Mouse (Mus musculus): ENCODE data around the gene Mrpl45. TPM values are rescaled to one million over a fixed set of nuclear protein-coding genes. Genes with fewer than 3 reads are reported as not detected.
"Not testable (repeated sequence)": the region's sequence is repeated elsewhere in the genome, so short reads cannot be mapped to it uniquely, and the experiment has no call there.

Gene Mrpl45
- polyA plus RNA-seq, 1 experiment from 2014 or later, result 50.1 TPM

- Histone ChIP-seq H3K4me1 (no peaks in the 10 kb centered on the region), H3K9me3 (no peaks in the 10 kb centered on the region), H3K9ac (no peak overlapping the region), H3K27ac (no peak overlapping the region), H3K27me3 (no peaks in the 10 kb centered on the region), H3K4me3 (no peak overlapping the region), H3K36me3 (no peaks in the 10 kb centered on the region), H3K4me2 (no peak overlapping the region)
- WGBS, result 94% methylated on average over 2 of the region's 2 CpGs
- ATAC-seq (ENCODE audit: insufficient number of reproducible peaks, insufficient read depth, low FRiP score, low TSS enrichment, low read depth), result no peak
Observed at GRCm38 (mm10) chr11:97299939-97300338, 15.6 kb upstream of the Mrpl45 start.

GRCm38 (mm10) chr11:97301406-97301805 lies 14.1 kb upstream of the Mrpl45 start:
- H3K27ac ChIP-seq, result no peak overlapping the region
- H3K27me3 ChIP-seq, result no peaks in the 10 kb centered on the region
- no peak overlapping the region for H3K9ac ChIP-seq
- no peak for ATAC-seq (ENCODE audit: insufficient number of reproducible peaks, insufficient read depth, low FRiP score, low TSS enrichment, low read depth)
- no peaks in the 10 kb centered on the region for H3K36me3 ChIP-seq
- no peaks in the 10 kb centered on the region for H3K9me3 ChIP-seq
- WGBS, result 90% methylated on average over 16 of the region's 16 CpGs
- no peak overlapping the region for H3K4me2 ChIP-seq
- no peaks in the 10 kb centered on the region for H3K4me1 ChIP-seq
- H3K4me3 ChIP-seq, result no peak overlapping the region

- Histone ChIP-seq H3K4me3 (no peak overlapping the region), H3K4me1 (no peaks in the 10 kb centered on the region), H3K36me3 (no peaks in the 10 kb centered on the region), H3K9ac (no peak overlapping the region), H3K27ac (0 out of 2 replicates have a peak overlapping the region, but pooled peaks have one; percentile 62), H3K9me3 (no peaks in the 10 kb centered on the region), H3K4me2 (no peak overlapping the region), H3K27me3 (no peaks in the 10 kb centered on the region)
- WGBS, result 39% methylated on average over 7 of the region's 7 CpGs
- ATAC-seq (ENCODE audit: insufficient number of reproducible peaks, insufficient read depth, low FRiP score, low TSS enrichment, low read depth), result no peak
Observed at GRCm38 (mm10) chr11:97302231-97302781, 13.2 kb upstream of the Mrpl45 start.

- H3K27ac ChIP-seq, result no peak overlapping the region
- no peak for ATAC-seq (ENCODE audit: insufficient number of reproducible peaks, insufficient read depth, low FRiP score, low TSS enrichment, low read depth)
- peaks cover 6% of the 10 kb centered on the region for H3K4me1 ChIP-seq
- no peak overlapping the region for H3K4me3 ChIP-seq
- no peak overlapping the region for H3K9ac ChIP-seq
- no peaks in the 10 kb centered on the region for H3K27me3 ChIP-seq
- no peak overlapping the region for H3K4me2 ChIP-seq
- no peaks in the 10 kb centered on the region for H3K36me3 ChIP-seq
- H3K9me3 ChIP-seq, result no peaks in the 10 kb centered on the region
- 69% methylated on average over 5 of the region's 5 CpGs for WGBS
Observed at GRCm38 (mm10) chr11:97304631-97305030, 10.9 kb upstream of the Mrpl45 start.

- Histone ChIP-seq H3K27ac (no peak overlapping the region), H3K4me2 (no peak overlapping the region), H3K9ac (no peak overlapping the region), H3K36me3 (no peaks in the 10 kb centered on the region), H3K9me3 (no peaks in the 10 kb centered on the region), H3K27me3 (no peaks in the 10 kb centered on the region), H3K4me3 (no peak overlapping the region), H3K4me1 (peaks cover 23% of the 10 kb centered on the region)
- ATAC-seq (ENCODE audit: insufficient number of reproducible peaks, insufficient read depth, low FRiP score, low TSS enrichment, low read depth), result no peak
- 90% methylated on average over 11 of the region's 11 CpGs for WGBS
Observed at GRCm38 (mm10) chr11:97307294-97308069, 8.0 kb upstream of the Mrpl45 start.

GRCm38 (mm10) chr11:97308806-97309450 lies 6.6 kb upstream of the Mrpl45 start:
- WGBS, result 43% methylated on average over 3 of the region's 3 CpGs
- H3K9me3 ChIP-seq, result no peaks in the 10 kb centered on the region

GRCm38 (mm10) chr11:97309451-97309836 lies 6.1 kb upstream of the Mrpl45 start:
- Histone ChIP-seq H3K4me2 (peak overlapping the region; percentile 78), H3K36me3 (no peaks in the 10 kb centered on the region), H3K4me1 (peaks cover 23% of the 10 kb centered on the region), H3K27me3 (no peaks in the 10 kb centered on the region), H3K9me3 (no peaks in the 10 kb centered on the region), H3K9ac (peak overlapping the region; percentile 69), H3K4me3 (peak overlapping the region; percentile 39), H3K27ac (peak overlapping the region; percentile 73)
- ATAC-seq (ENCODE audit: insufficient number of reproducible peaks, insufficient read depth, low FRiP score, low TSS enrichment, low read depth), result no peak
- WGBS, result 2% methylated on average over 9 of the region's 9 CpGs

More at GRCm38 (mm10) chr11:97308806-97309450, 6.6 kb upstream of the Mrpl45 start:
- ATAC-seq (ENCODE audit: insufficient number of reproducible peaks, insufficient read depth, low FRiP score, low TSS enrichment, low read depth), result no peak
- Histone ChIP-seq H3K36me3 (no peaks in the 10 kb centered on the region), H3K4me3 (peak overlapping the region; percentile 39), H3K27ac (peak overlapping the region; percentile 73; the same call in 1 of the 2 replicates), H3K4me2 (peak overlapping the region; percentile 78), H3K4me1 (peaks cover 23% of the 10 kb centered on the region), H3K9ac (peak overlapping the region; percentile 69; the same call in 1 of the 2 replicates), H3K27me3 (no peaks in the 10 kb centered on the region)

GRCm38 (mm10) chr11:97309911-97310571 lies 5.5 kb upstream of the Mrpl45 start:
- Histone ChIP-seq H3K27me3 (no peaks in the 10 kb centered on the region), H3K36me3 (no peaks in the 10 kb centered on the region), H3K4me3 (peak overlapping the region; percentile 39), H3K27ac (peak overlapping the region; percentile 73), H3K4me2 (peak overlapping the region; percentile 78), H3K4me1 (peaks cover 23% of the 10 kb centered on the region), H3K9ac (peak overlapping the region; percentile 69), H3K9me3 (no peaks in the 10 kb centered on the region)
- ATAC-seq (ENCODE audit: insufficient number of reproducible peaks, insufficient read depth, low FRiP score, low TSS enrichment, low read depth), result peak; percentile 73; the same call in 1 of the 2 replicates
- WGBS, result under 1% methylated on average over 25 of the region's 25 CpGs

- under 1% methylated on average over 18 of the region's 18 CpGs for WGBS
- Histone ChIP-seq H3K9ac (peak overlapping the region; percentile 66), H3K36me3 (no peaks in the 10 kb centered on the region), H3K27ac (peak overlapping the region; percentile 79), H3K4me1 (peaks cover 23% of the 10 kb centered on the region), H3K4me2 (peak overlapping the region; percentile 78), H3K9me3 (no peaks in the 10 kb centered on the region), H3K27me3 (no peaks in the 10 kb centered on the region), H3K4me3 (peak overlapping the region; percentile 39)
- ATAC-seq (ENCODE audit: insufficient number of reproducible peaks, insufficient read depth, low FRiP score, low TSS enrichment, low read depth), result no peak
Observed at GRCm38 (mm10) chr11:97310895-97311631, 4.5 kb upstream of the Mrpl45 start.

- ATAC-seq (ENCODE audit: insufficient number of reproducible peaks, insufficient read depth, low FRiP score, low TSS enrichment, low read depth); H3K27me3 ChIP-seq; H3K4me3 ChIP-seq; H3K9me3 ChIP-seq; H3K4me2 ChIP-seq; H3K36me3 ChIP-seq; H3K27ac ChIP-seq; H3K9ac ChIP-seq: not testable (repeated sequence)
- 94% methylated on average over 1 of the region's 1 CpGs for WGBS
- peaks cover 28% of the 10 kb centered on the region for H3K4me1 ChIP-seq
Observed at GRCm38 (mm10) chr11:97312871-97313270, 2.6 kb upstream of the Mrpl45 start.

GRCm38 (mm10) chr11:97314110-97314509 lies 1.4 kb upstream of the Mrpl45 start:
- no peak for ATAC-seq (ENCODE audit: insufficient number of reproducible peaks, insufficient read depth, low FRiP score, low TSS enrichment, low read depth)
- H3K27ac ChIP-seq, result no peak overlapping the region
- 95% methylated on average over 3 of the region's 3 CpGs for WGBS

More at GRCm38 (mm10) chr11:97314110-97314509, 1.4 kb upstream of the Mrpl45 start:
- Histone ChIP-seq H3K9ac (no peak overlapping the region), H3K4me1 (peaks cover 28% of the 10 kb centered on the region), H3K4me2 (no peak overlapping the region), H3K4me3 (no peak overlapping the region), H3K36me3 (no peaks in the 10 kb centered on the region; the same call in 1 of the 2 replicates), H3K27me3 (no peaks in the 10 kb centered on the region), H3K9me3 (no peaks in the 10 kb centered on the region)
